In the genomic region with DNA sequence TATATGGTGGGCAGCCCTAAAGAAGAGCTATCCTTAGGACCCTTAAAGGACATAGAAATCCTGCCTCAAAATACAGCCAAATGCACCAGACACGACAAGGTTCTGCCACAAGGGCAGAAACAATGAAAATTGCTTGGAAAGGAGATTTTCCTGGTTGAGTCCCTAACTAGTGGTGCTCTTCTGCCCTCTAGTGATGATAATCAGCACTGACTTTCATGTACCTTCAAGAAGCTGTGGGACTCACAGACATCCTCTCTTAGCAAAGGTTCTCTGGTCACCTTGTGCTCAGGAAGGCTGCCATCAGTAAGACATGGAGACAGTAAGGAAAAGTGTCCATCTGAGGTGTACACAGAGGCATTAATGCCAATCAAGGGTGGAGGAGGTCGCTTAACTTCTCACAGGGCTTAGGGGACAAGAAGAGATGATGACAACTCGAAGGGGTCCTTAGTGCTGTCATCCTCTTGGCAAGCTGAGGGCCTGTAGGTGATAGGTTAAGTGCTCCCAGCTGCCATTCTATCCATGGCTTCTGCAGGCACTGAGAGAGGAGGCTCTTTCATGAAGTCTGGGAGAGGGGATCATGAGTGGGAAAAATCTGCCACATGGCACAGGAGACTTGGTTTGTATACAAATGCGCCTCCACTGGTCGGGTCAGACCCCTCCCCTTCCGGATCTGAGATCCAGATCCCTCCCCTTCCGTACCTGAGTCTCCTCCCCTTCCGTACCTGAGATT, we compare ENCODE assay signal across 9 mouse cellular contexts.
DNase-seq lines count a peak whose midpoint lies in the region; ATAC-seq and TF ChIP-seq lines count a peak whose summit lies in the region.
"Had no signal": no experiment of that assay in that cellular context is flagged by ENCODE, and none has a peak within 500 bp of the region (broad histone marks: within the 10 kb centered on the region; RNA-seq: fewer than 3 reads in every experiment).

No protein-coding gene starts in this region.

- H3K36me3 ChIP-seq in intestine, embryonic 15.5 days: no peaks in the 10 kb centered on the region
- no peaks in the 10 kb centered on the region for H3K36me3 ChIP-seq in stomach, embryonic 15.5 days
- H3K36me3 ChIP-seq: embryonic facial prominence, embryonic 13.5 days had no signal

- peak; percentile 70 for ATAC-seq in intestine, embryonic 15.5 days
- ATAC-seq in stomach, embryonic 15.5 days (ENCODE audit: insufficient read depth, low FRiP score, low read depth): 0 out of 2 replicates have a peak, but pooled peaks have one; percentile 11

- TF ChIP-seq POLR2A in embryonic fibroblast, embryonic 13.5 days (IDR thresholded peaks at IDR 0.05; ENCODE audit: low read depth, low read length): no peak

- no peaks in the 10 kb centered on the region for H3K27me3 ChIP-seq in intestine, embryonic 15.5 days (replicated peaks)
- H3K27me3 ChIP-seq in stomach, embryonic 15.5 days (replicated peaks): no peaks in the 10 kb centered on the region
- H3K27me3 ChIP-seq: embryonic facial prominence, embryonic 13.5 days had no signal

- H3K27ac ChIP-seq in left cerebral cortex, adult 2 months: no peak overlapping the region; the same call in 1 of the 2 replicates
- no peak overlapping the region for H3K27ac ChIP-seq in embryonic fibroblast, embryonic 13.5 days (ENCODE audit: insufficient read depth, low read length)
- no peak overlapping the region for H3K27ac ChIP-seq in intestine, embryonic 15.5 days
- H3K27ac ChIP-seq in stomach, embryonic 15.5 days: no peak overlapping the region
- H3K27ac ChIP-seq: embryonic facial prominence, embryonic 13.5 days had no signal

- intact Hi-C loops in left cerebral cortex, adult 2 months (cut with DNase I): loop anchor here (1.0 to 10.0 kb wide), 5 partner anchors 330 to 700 kb away; no protein-coding TSS in a partner anchor
- intact Hi-C loops in left cerebral cortex, postnatal 4 days (cut with DNase I): loop anchor here (10.0 kb wide), 1 partner anchor 340 kb away; the partner anchor contains the start of gene St8sia2

- H3K9me3 ChIP-seq in intestine, embryonic 15.5 days: no peaks in the 10 kb centered on the region
- H3K9me3 ChIP-seq in stomach, embryonic 15.5 days: no peaks in the 10 kb centered on the region
- H3K9me3 ChIP-seq: embryonic facial prominence, embryonic 13.5 days had no signal

- peak; percentile 85 for TF ChIP-seq CTCF in left cerebral cortex, adult 2 months (IDR thresholded peaks at IDR 0.05)
- TF ChIP-seq CTCF in embryonic fibroblast, embryonic 13.5 days (IDR thresholded peaks at IDR 0.05; ENCODE audit: borderline replicate concordance, insufficient read depth, low read length): 0 out of 2 replicates have a peak, but pooled peaks have one; percentile 1

- no peaks in the 10 kb centered on the region for H3K4me1 ChIP-seq in embryonic fibroblast, embryonic 13.5 days (ENCODE audit: control insufficient read depth, insufficient read depth, low read length)
- H3K4me1 ChIP-seq in intestine, embryonic 15.5 days (replicated peaks): peaks cover 10% of the 10 kb centered on the region; the same call in 1 of the 2 replicates
- H3K4me1 ChIP-seq in stomach, embryonic 15.5 days: 0 out of 2 replicates have a peak, but pooled peaks cover 5% of the 10 kb centered on the region

- peak in 1 of 2 experiments; percentile 46 for DNase-seq in left cerebral cortex, adult 2 months (ENCODE audit: extremely low spot score in 1 of 2, low spot score in 2 of 2)
- DNase-seq in left cerebral cortex, postnatal 4 days: no peak
- DNase-seq in WW6 (ENCODE audit: low read depth, low spot score): peak; percentile 29
- DNase-seq in lung, postnatal 25 days (ENCODE audit: low spot score): peak; percentile 35
- DNase-seq in spleen, adult 12 weeks (ENCODE audit: low spot score): no peak

- H3K9ac ChIP-seq in intestine, embryonic 15.5 days: 0 out of 2 replicates have a peak overlapping the region, but pooled peaks have one; percentile 20
- H3K9ac ChIP-seq in stomach, embryonic 15.5 days: no peak overlapping the region
- H3K9ac ChIP-seq: embryonic facial prominence, embryonic 13.5 days had no signal

- no peak overlapping the region for H3K4me2 ChIP-seq in intestine, embryonic 15.5 days (replicated peaks)
- no peak overlapping the region for H3K4me2 ChIP-seq in stomach, embryonic 15.5 days
- H3K4me2 ChIP-seq: embryonic facial prominence, embryonic 13.5 days had no signal

- no peak overlapping the region for H3K4me3 ChIP-seq in left cerebral cortex, adult 2 months
- no peak overlapping the region for H3K4me3 ChIP-seq in embryonic fibroblast, embryonic 13.5 days (ENCODE audit: insufficient read depth, low read length)
- no peak overlapping the region for H3K4me3 ChIP-seq in intestine, embryonic 15.5 days (replicated peaks)
- H3K4me3 ChIP-seq in stomach, embryonic 15.5 days (replicated peaks): no peak overlapping the region
- H3K4me3 ChIP-seq: embryonic facial prominence, embryonic 13.5 days had no signal

- WGBS in intestine, embryonic 15.5 days: 59% methylated on average over 8 of the region's 8 CpGs
- WGBS in stomach, embryonic 15.5 days: 50% methylated on average over 8 of the region's 8 CpGs

Comparison
In these comparisons a context has a peak if more than half of its experiments do, and no peak if none do; other contexts are left out.
1. DNase-seq: peak in WW6 (single experiment) and lung, postnatal 25 days (single experiment); none in left cerebral cortex, postnatal 4 days (single experiment) and spleen, adult 12 weeks (single experiment).